Mouse (Mus musculus): Measurements from ENCODE around the gene Klk1b5. TPM values are rescaled to one million over a fixed set of nuclear protein-coding genes. Genes with fewer than 3 reads are reported as not detected.
"Not testable (repeated sequence)": the region's sequence is repeated elsewhere in the genome, so short reads cannot be mapped to it uniquely, and the experiment has no call there.

The Klk1b5 gene
- polyA plus RNA-seq, 1 experiment from 2014 or later: not detected

GRCm38 (mm10) chr7:44246984-44247470, 31.3 kb downstream of the Klk1b5 start:
- peak; percentile 27 for ATAC-seq (ENCODE audit: low FRiP score)
- peaks cover 12% of the 10 kb centered on the region; the same call in 1 of the 2 replicates for H3K36me3 ChIP-seq (ENCODE audit: control insufficient read depth, insufficient read depth, low read length)
- peak overlapping the region; percentile 77 for H3K27ac ChIP-seq (ENCODE audit: low read depth, low read length)
- H3K4me3 ChIP-seq (ENCODE audit: low read depth, low read length): peak overlapping the region; percentile 91
- H3K4me2 ChIP-seq: peak overlapping the region; percentile 57
- H3K27me3 ChIP-seq (ENCODE audit: control insufficient read depth, insufficient read depth, low read length): no peaks in the 10 kb centered on the region
- WGBS: under 1% methylated on average over 23 of the region's 23 CpGs
- peak overlapping the region; percentile 95 for H3K9ac ChIP-seq (ENCODE audit: low read length)
- DNase-seq (ENCODE audit: low spot score, missing footprints): peak; percentile 96
- H3K4me1 ChIP-seq (ENCODE audit: control insufficient read depth, insufficient read depth, low read length): peaks cover 11% of the 10 kb centered on the region; the same call in 1 of the 2 replicates
- no peaks in the 10 kb centered on the region for H3K9me3 ChIP-seq (ENCODE audit: control insufficient read depth, low read length)

- Histone ChIP-seq H3K4me3 (ENCODE audit: low read depth, low read length) (peak overlapping the region; percentile 91), H3K36me3 (ENCODE audit: control insufficient read depth, insufficient read depth, low read length) (peaks cover 18% of the 10 kb centered on the region; the same call in 1 of the 2 replicates), H3K27me3 (ENCODE audit: control insufficient read depth, insufficient read depth, low read length) (no peaks in the 10 kb centered on the region), H3K9ac (ENCODE audit: low read length) (peak overlapping the region; percentile 95), H3K4me1 (ENCODE audit: control insufficient read depth, insufficient read depth, low read length) (peaks cover 11% of the 10 kb centered on the region; the same call in 1 of the 2 replicates), H3K4me2 (peak overlapping the region; percentile 57), H3K27ac (ENCODE audit: low read depth, low read length) (no peak overlapping the region), H3K9me3 (ENCODE audit: control insufficient read depth, low read length) (no peaks in the 10 kb centered on the region)
- DNase-seq (ENCODE audit: low spot score, missing footprints) (peak; percentile 82), ATAC-seq (ENCODE audit: low FRiP score) (no peak)
- 91% methylated on average over 2 of the region's 2 CpGs for WGBS
Measured at GRCm38 (mm10) chr7:44247971-44248370, 32.2 kb downstream of the Klk1b5 start.

GRCm38 (mm10) chr7:44249248-44249647, 33.5 kb downstream of the Klk1b5 start:
- no peak for ATAC-seq (ENCODE audit: low FRiP score)

GRCm38 (mm10) chr7:44250732-44251275, 35.1 kb downstream of the Klk1b5 start:
- DNase-seq (ENCODE audit: low spot score, missing footprints): peak; percentile 19
- not testable (repeated sequence) for H3K27me3 ChIP-seq (ENCODE audit: control insufficient read depth, insufficient read depth, low read length); H3K9me3 ChIP-seq (ENCODE audit: control insufficient read depth, low read length); H3K4me2 ChIP-seq; ATAC-seq (ENCODE audit: low FRiP score); H3K9ac ChIP-seq (ENCODE audit: low read length); H3K4me3 ChIP-seq (ENCODE audit: low read depth, low read length); H3K4me1 ChIP-seq (ENCODE audit: control insufficient read depth, insufficient read depth, low read length); H3K27ac ChIP-seq (ENCODE audit: low read depth, low read length)
- WGBS: 88% methylated on average over 17 of the region's 17 CpGs
- H3K36me3 ChIP-seq (ENCODE audit: control insufficient read depth, insufficient read depth, low read length): peaks cover 19% of the 10 kb centered on the region; the same call in 1 of the 2 replicates

More at GRCm38 (mm10) chr7:44249248-44249647, 33.5 kb downstream of the Klk1b5 start:
- Histone ChIP-seq H3K9me3 (ENCODE audit: control insufficient read depth, low read length) (no peaks in the 10 kb centered on the region), H3K36me3 (ENCODE audit: control insufficient read depth, insufficient read depth, low read length) (peaks cover 19% of the 10 kb centered on the region; the same call in 1 of the 2 replicates), H3K9ac (ENCODE audit: low read length) (no peak overlapping the region), H3K4me1 (ENCODE audit: control insufficient read depth, insufficient read depth, low read length) (peaks cover 11% of the 10 kb centered on the region; the same call in 1 of the 2 replicates), H3K27ac (ENCODE audit: low read depth, low read length) (no peak overlapping the region), H3K4me3 (ENCODE audit: low read depth, low read length) (no peak overlapping the region), H3K4me2 (no peak overlapping the region), H3K27me3 (ENCODE audit: control insufficient read depth, insufficient read depth, low read length) (no peaks in the 10 kb centered on the region)
- WGBS: 93% methylated on average over 4 of the region's 4 CpGs
- DNase-seq (ENCODE audit: low spot score, missing footprints): peak; percentile 64

GRCm38 (mm10) chr7:44253023-44253616, 37.4 kb downstream of the Klk1b5 start:
- Histone ChIP-seq H3K4me2 (no peak overlapping the region), H3K9me3 (ENCODE audit: control insufficient read depth, low read length) (no peaks in the 10 kb centered on the region), H3K36me3 (ENCODE audit: control insufficient read depth, insufficient read depth, low read length) (peaks cover 19% of the 10 kb centered on the region; the same call in 1 of the 2 replicates), H3K4me3 (ENCODE audit: low read depth, low read length) (no peak overlapping the region), H3K9ac (ENCODE audit: low read length) (no peak overlapping the region), H3K27ac (ENCODE audit: low read depth, low read length) (no peak overlapping the region), H3K27me3 (ENCODE audit: control insufficient read depth, insufficient read depth, low read length) (no peaks in the 10 kb centered on the region), H3K4me1 (ENCODE audit: control insufficient read depth, insufficient read depth, low read length) (no peaks in the 10 kb centered on the region; the same call in 1 of the 2 replicates)
- 73% methylated on average over 15 of the region's 15 CpGs for WGBS
- DNase-seq (ENCODE audit: low spot score, missing footprints): peak; percentile 82
- peak; percentile 18; the same call in 1 of the 2 replicates for ATAC-seq (ENCODE audit: low FRiP score)

GRCm38 (mm10) chr7:44254930-44255329, 39.2 kb downstream of the Klk1b5 start:
- no peaks in the 10 kb centered on the region for H3K9me3 ChIP-seq (ENCODE audit: control insufficient read depth, low read length)
- 84% methylated on average over 6 of the region's 6 CpGs for WGBS
- H3K27ac ChIP-seq (ENCODE audit: low read depth, low read length): no peak overlapping the region
- H3K4me3 ChIP-seq (ENCODE audit: low read depth, low read length): no peak overlapping the region
- DNase-seq (ENCODE audit: low spot score, missing footprints) (peak; percentile 59), ATAC-seq (ENCODE audit: low FRiP score) (no peak)
- peaks cover 16% of the 10 kb centered on the region; the same call in 1 of the 2 replicates for H3K36me3 ChIP-seq (ENCODE audit: control insufficient read depth, insufficient read depth, low read length)
- H3K9ac ChIP-seq (ENCODE audit: low read length): no peak overlapping the region
- no peaks in the 10 kb centered on the region for H3K27me3 ChIP-seq (ENCODE audit: control insufficient read depth, insufficient read depth, low read length)
- H3K4me1 ChIP-seq (ENCODE audit: control insufficient read depth, insufficient read depth, low read length): no peaks in the 10 kb centered on the region
- no peak overlapping the region for H3K4me2 ChIP-seq

GRCm38 (mm10) chr7:44257278-44257677, 41.5 kb downstream of the Klk1b5 start, which contains the start of gene Acp4:
Gene Acp4, minus strand, starts transcription at chr7:44257378.
- Histone ChIP-seq H3K4me2 (no peak within 1 kb of the TSS), H3K27ac (ENCODE audit: low read depth, low read length) (no peak within 1 kb of the TSS), H3K4me1 (ENCODE audit: control insufficient read depth, insufficient read depth, low read length) (no peaks in the 10 kb centered on the region), H3K9ac (ENCODE audit: low read length) (no peak within 1 kb of the TSS), H3K9me3 (ENCODE audit: control insufficient read depth, low read length) (no peaks in the 10 kb centered on the region), H3K27me3 (ENCODE audit: control insufficient read depth, insufficient read depth, low read length) (no peaks in the 10 kb centered on the region), H3K4me3 (ENCODE audit: low read depth, low read length) (no peak within 1 kb of the TSS), H3K36me3 (ENCODE audit: control insufficient read depth, insufficient read depth, low read length) (0 out of 2 replicates have a peak, but pooled peaks cover 6% of the 10 kb centered on the region)
- WGBS: 86% methylated on average over 4 of the region's 4 CpGs
- no peak for DNase-seq (ENCODE audit: low spot score, missing footprints)
- ATAC-seq (ENCODE audit: low FRiP score): no peak

- no peak overlapping the region for H3K27ac ChIP-seq (ENCODE audit: low read depth, low read length)
- H3K4me3 ChIP-seq (ENCODE audit: low read depth, low read length): no peak overlapping the region
- no peaks in the 10 kb centered on the region for H3K36me3 ChIP-seq (ENCODE audit: control insufficient read depth, insufficient read depth, low read length)
- H3K4me1 ChIP-seq (ENCODE audit: control insufficient read depth, insufficient read depth, low read length): peaks cover 4% of the 10 kb centered on the region
- no peaks in the 10 kb centered on the region for H3K9me3 ChIP-seq (ENCODE audit: control insufficient read depth, low read length)
- DNase-seq (ENCODE audit: low spot score, missing footprints): no peak
- no peak overlapping the region for H3K9ac ChIP-seq (ENCODE audit: low read length)
- ATAC-seq (ENCODE audit: low FRiP score): no peak
- WGBS: 74% methylated on average over 6 of the region's 6 CpGs
- no peaks in the 10 kb centered on the region for H3K27me3 ChIP-seq (ENCODE audit: control insufficient read depth, insufficient read depth, low read length)
- no peak overlapping the region for H3K4me2 ChIP-seq
Measured at GRCm38 (mm10) chr7:44260410-44260809, 44.7 kb downstream of the Klk1b5 start.

GRCm38 (mm10) chr7:44261147-44261546, 45.4 kb downstream of the Klk1b5 start, which contains the start of gene Gm15517:
Gene Gm15517, plus strand, starts transcription at chr7:44261447.
- DNase-seq (ENCODE audit: low spot score, missing footprints) (no peak), ATAC-seq (ENCODE audit: low FRiP score) (no peak)
- no peak within 1 kb of the TSS for H3K27ac ChIP-seq (ENCODE audit: low read depth, low read length)
- no peak within 1 kb of the TSS for H3K4me3 ChIP-seq (ENCODE audit: low read depth, low read length)
- H3K4me1 ChIP-seq (ENCODE audit: control insufficient read depth, insufficient read depth, low read length): peaks cover 4% of the 10 kb centered on the region
- H3K4me2 ChIP-seq: no peak within 1 kb of the TSS
- H3K9ac ChIP-seq (ENCODE audit: low read length): no peak within 1 kb of the TSS
- WGBS: 48% methylated on average over 5 of the region's 5 CpGs
- H3K9me3 ChIP-seq (ENCODE audit: control insufficient read depth, low read length): no peaks in the 10 kb centered on the region
- H3K27me3 ChIP-seq (ENCODE audit: control insufficient read depth, insufficient read depth, low read length): no peaks in the 10 kb centered on the region
- no peaks in the 10 kb centered on the region for H3K36me3 ChIP-seq (ENCODE audit: control insufficient read depth, insufficient read depth, low read length)
